Mouse (Mus musculus): ENCODE data around the gene Dlx3.

The Dlx3 gene

GRCm38 (mm10) chr11:95119990-95120632 lies at the start of gene Dlx3:
Gene Dlx3, plus strand, starts transcription at chr11:95120119.
- DNase-seq: peak; percentile 64 to 71

GRCm38 (mm10) chr11:95070140-95071107 lies 49.5 kb upstream of the Dlx3 start:
- DNase-seq: no peak

- peak; percentile 53 to 55 for DNase-seq
These were observed 48.7 kb upstream of the Dlx3 start for GRCm38 (mm10) chr11:95071266-95071665.

GRCm38 (mm10) chr11:95072136-95072535 lies 47.8 kb upstream of the Dlx3 start:
- no peak for DNase-seq

- peak; percentile 58 to 63 for DNase-seq
These were observed 47.1 kb upstream of the Dlx3 start for GRCm38 (mm10) chr11:95072804-95073203.

GRCm38 (mm10) chr11:95073835-95074234 lies 46.1 kb upstream of the Dlx3 start:
- no peak for DNase-seq

- DNase-seq: no peak
These were observed 45.2 kb upstream of the Dlx3 start for GRCm38 (mm10) chr11:95074694-95075093.

- no peak for DNase-seq
These were observed 44.5 kb upstream of the Dlx3 start for GRCm38 (mm10) chr11:95075197-95076040.

GRCm38 (mm10) chr11:95076041-95076535 lies 43.8 kb upstream of the Dlx3 start:
- peak; percentile 86 to 88 for DNase-seq

- DNase-seq: peak; percentile 81 to 84
These were observed 43.3 kb upstream of the Dlx3 start, which contains the start of gene Itga3 for GRCm38 (mm10) chr11:95076536-95077111. Gene Itga3, minus strand, starts transcription at chr11:95076801.

GRCm38 (mm10) chr11:95077956-95078355 lies 42.0 kb upstream of the Dlx3 start:
- no peak for DNase-seq

- DNase-seq: peak in 1 of 2 experiments; percentile 49
These were observed 40.6 kb upstream of the Dlx3 start for GRCm38 (mm10) chr11:95079256-95079875.

- DNase-seq: no peak
These were observed 39.1 kb upstream of the Dlx3 start for GRCm38 (mm10) chr11:95080783-95081182.

- no peak for DNase-seq
These were observed 37.0 kb upstream of the Dlx3 start for GRCm38 (mm10) chr11:95082896-95083295.

GRCm38 (mm10) chr11:95084175-95084574 lies 35.7 kb upstream of the Dlx3 start:
- no peak for DNase-seq

- DNase-seq: no peak
These were observed 35.0 kb upstream of the Dlx3 start for GRCm38 (mm10) chr11:95084811-95085382.

- no peak for DNase-seq
These were observed 34.2 kb upstream of the Dlx3 start for GRCm38 (mm10) chr11:95085710-95086109.

- no peak for DNase-seq
These were observed 33.7 kb upstream of the Dlx3 start for GRCm38 (mm10) chr11:95086229-95086628.

GRCm38 (mm10) chr11:95087301-95088228 lies 32.4 kb upstream of the Dlx3 start:
- DNase-seq: peak; percentile 50 to 55

- DNase-seq: no peak
These were observed 31.6 kb upstream of the Dlx3 start for GRCm38 (mm10) chr11:95088286-95088685.

Measured in cerebellum, postnatal 10 days (tissue).